Mouse (Mus musculus) intestine, embryonic 16.5 days (tissue): Measurements from ENCODE around the gene Fam214a. TPM values are rescaled to one million over a fixed set of nuclear protein-coding genes. Genes with fewer than 3 reads are reported as not detected.

Experiments used
- ATAC-seq: fragments of 200-750 bp; cut with Nextera tagmentation; 2 replicates; pipeline ENCODE4 v1.8.0; 2017; ENCODE audit warnings: moderate TSS enrichment, moderate library complexity
- H3K27ac ChIP-seq: fragments of 300-500 bp; sonication (generic); 2 replicates; pipeline ENCODE4 v1.5.1; 2014; ENCODE audit warnings: mild to moderate bottlenecking, low read length
- H3K27me3 ChIP-seq: fragments of 300-500 bp; sonication (generic); replicated peaks from 2 replicates; pipeline ENCODE4 v1.6.1; 2014; ENCODE audit warnings: low read length, control low read depth, mixed read lengths; ENCODE audit not compliant: control insufficient read depth, insufficient read depth
- H3K36me3 ChIP-seq: fragments of 300-500 bp; sonication (generic); 2 replicates; pipeline ENCODE4 v1.6.1; 2014; ENCODE audit warnings: low read length, control low read depth; ENCODE audit not compliant: control insufficient read depth, insufficient read depth
- H3K4me1 ChIP-seq: fragments of 300-500 bp; sonication (generic); 2 replicates; pipeline ENCODE4 v1.6.1; 2014; ENCODE audit warnings: low read length, control low read depth, mixed read lengths; ENCODE audit not compliant: control insufficient read depth, insufficient read depth
- H3K4me2 ChIP-seq: fragments of 300-500 bp; sonication (generic); 2 replicates; pipeline ENCODE4 v1.6.1; 2014; ENCODE audit warnings: low read depth, low read length, control low read depth
- H3K4me3 ChIP-seq: fragments of 300-500 bp; sonication (generic); 2 replicates; pipeline ENCODE4 v1.5.1; 2014; ENCODE audit warnings: mild to moderate bottlenecking, low read length
- H3K9ac ChIP-seq: fragments of 300-500 bp; sonication (generic); 2 replicates; pipeline ENCODE4 v1.6.1; 2014; ENCODE audit warnings: low read depth, low read length
- H3K9me3 ChIP-seq: fragments of 300-500 bp; sonication (generic); 2 replicates; pipeline ENCODE4 v1.6.1; 2016; ENCODE audit warnings: low read length, control low read depth; ENCODE audit not compliant: control insufficient read depth
- WGBS: fragments of 180-500 bp; shearing (Covaris S2); extraction: QIAGEN DNeasy Blood & Tissue Kit; methylation state at CpG from one replicate; pipeline ENCODE4 v1.1.7; 2014; 5-methylcytosine and 5-hydroxymethylcytosine counted together
- polyA plus RNA-seq: library from polyadenylated mRNA; unstranded; fragments of >200 nt; fragmentation: Nextera tagmentation; extraction: Ambion mirVana; gene quantifications from 2 replicates; pipeline ENCODE4 v1.2.1, GENCODE M21; 2015

The Fam214a gene
- polyA plus RNA-seq, 1 experiment from 2014 or later: 8.6 TPM

DNA sequence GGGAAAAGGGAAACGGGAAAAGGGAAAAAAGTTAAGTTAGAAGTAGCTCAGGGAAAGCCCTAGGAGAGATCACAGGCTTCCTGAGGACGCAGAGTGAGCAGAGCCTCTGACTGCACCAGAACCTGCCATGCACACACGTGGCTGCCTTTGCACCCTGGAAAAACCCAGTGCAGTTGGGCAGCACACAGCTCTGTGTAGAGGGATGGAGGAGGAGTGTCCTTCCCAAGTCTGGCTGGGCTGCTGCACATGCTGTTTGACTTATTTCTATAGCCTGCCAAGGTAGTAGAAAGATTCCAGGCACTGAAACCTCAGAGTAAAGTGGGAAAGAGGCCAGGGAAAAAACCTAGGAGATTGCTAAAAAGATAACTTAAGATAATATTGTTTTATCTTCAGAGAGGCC lies 49.6 kb downstream of the Fam214a start:
- Histone ChIP-seq H3K4me3 (no peak overlapping the region), H3K36me3 (no peaks in the 10 kb centered on the region; the same call in 1 of the 2 replicates), H3K9me3 (no peaks in the 10 kb centered on the region), H3K4me1 (0 out of 2 replicates have a peak, but pooled peaks cover 8% of the 10 kb centered on the region), H3K27ac (no peak overlapping the region), H3K4me2 (no peak overlapping the region), H3K9ac (no peak overlapping the region), H3K27me3 (no peaks in the 10 kb centered on the region)
- WGBS: 57% methylated on average over 3 of the region's 3 CpGs
- 0 out of 2 replicates have a peak, but pooled peaks have one; percentile 42 for ATAC-seq

DNA sequence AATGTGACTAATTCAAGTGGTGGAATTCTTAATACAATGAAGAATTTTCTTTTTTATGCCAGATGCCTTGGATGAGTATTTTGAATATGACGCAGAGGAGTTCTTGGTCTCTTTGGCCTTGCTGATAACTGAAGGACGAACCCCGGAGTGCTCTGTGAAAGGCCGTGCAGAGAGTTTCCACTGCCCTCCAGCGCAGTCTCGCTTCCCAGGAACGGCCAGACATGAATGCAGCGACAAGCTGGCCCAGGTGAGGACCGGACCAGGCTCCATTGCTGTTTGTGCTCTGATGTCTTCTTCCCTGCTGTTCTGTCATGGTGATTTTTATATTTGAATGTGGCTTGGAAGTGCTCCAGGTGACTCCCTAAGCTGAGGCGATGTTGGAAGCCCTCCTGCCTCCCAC lies 51.5 kb downstream of the Fam214a start:
- H3K4me1 ChIP-seq: 0 out of 2 replicates have a peak, but pooled peaks cover 8% of the 10 kb centered on the region
- no peak overlapping the region for H3K4me3 ChIP-seq
- WGBS: 91% methylated on average over 10 of the region's 10 CpGs
- no peak overlapping the region for H3K27ac ChIP-seq
- no peak for ATAC-seq
- no peak overlapping the region for H3K4me2 ChIP-seq
- H3K36me3 ChIP-seq: no peaks in the 10 kb centered on the region; the same call in 1 of the 2 replicates
- H3K9ac ChIP-seq: no peak overlapping the region
- H3K27me3 ChIP-seq: no peaks in the 10 kb centered on the region
- no peaks in the 10 kb centered on the region for H3K9me3 ChIP-seq

DNA sequence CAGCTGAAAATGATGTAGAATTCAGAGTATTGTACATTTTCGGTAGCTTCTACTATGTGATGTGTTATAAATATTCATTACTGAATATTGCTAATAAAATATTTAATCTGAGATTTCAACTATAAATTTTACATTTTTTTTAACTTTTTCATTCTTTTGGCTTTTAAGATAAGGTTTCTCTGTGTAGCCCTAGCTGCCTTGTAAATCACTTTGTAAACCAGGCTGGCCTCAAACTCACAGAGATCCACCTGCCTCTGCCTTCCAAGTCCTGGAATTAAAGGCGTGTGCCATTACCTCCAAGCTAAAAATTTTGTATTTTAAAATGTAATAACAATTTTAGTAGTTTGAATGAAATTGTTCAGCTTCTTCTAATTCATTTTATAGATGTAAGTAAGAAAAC lies 63.9 kb downstream of the Fam214a start:
- Histone ChIP-seq H3K27ac (no peak overlapping the region), H3K9ac (no peak overlapping the region), H3K4me3 (no peak overlapping the region), H3K9me3 (no peaks in the 10 kb centered on the region), H3K4me1 (no peaks in the 10 kb centered on the region), H3K27me3 (no peaks in the 10 kb centered on the region), H3K4me2 (no peak overlapping the region), H3K36me3 (no peaks in the 10 kb centered on the region)
- 90% methylated on average over 2 of the region's 2 CpGs for WGBS
- no peak for ATAC-seq

DNA sequence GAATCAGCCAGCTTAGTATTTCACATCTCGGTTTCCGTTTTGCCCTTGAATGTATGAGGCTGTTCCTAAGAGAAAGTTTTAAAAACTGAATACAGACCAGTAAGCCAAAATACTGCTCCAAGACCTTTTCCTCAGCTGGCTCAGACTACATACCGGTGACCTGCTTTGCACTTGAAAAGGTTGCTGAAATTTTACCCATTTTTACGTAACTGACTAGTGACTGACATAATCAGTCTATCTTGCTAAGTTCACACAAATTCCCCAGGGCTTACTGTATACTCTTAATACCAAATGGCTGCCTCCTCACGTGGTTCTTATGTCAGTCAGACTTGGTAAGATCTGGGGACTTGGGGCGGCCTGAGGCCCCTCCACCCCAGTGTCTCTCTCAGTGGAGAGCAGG lies 66.5 kb downstream of the Fam214a start:
- no peak overlapping the region for H3K9ac ChIP-seq
- no peak for ATAC-seq
- H3K4me2 ChIP-seq: no peak overlapping the region
- H3K27me3 ChIP-seq: no peaks in the 10 kb centered on the region
- no peak overlapping the region for H3K4me3 ChIP-seq
- 92% methylated on average over 6 of the region's 6 CpGs for WGBS
- no peak overlapping the region for H3K27ac ChIP-seq
- no peaks in the 10 kb centered on the region for H3K9me3 ChIP-seq
- H3K4me1 ChIP-seq: no peaks in the 10 kb centered on the region
- H3K36me3 ChIP-seq: no peaks in the 10 kb centered on the region

DNA sequence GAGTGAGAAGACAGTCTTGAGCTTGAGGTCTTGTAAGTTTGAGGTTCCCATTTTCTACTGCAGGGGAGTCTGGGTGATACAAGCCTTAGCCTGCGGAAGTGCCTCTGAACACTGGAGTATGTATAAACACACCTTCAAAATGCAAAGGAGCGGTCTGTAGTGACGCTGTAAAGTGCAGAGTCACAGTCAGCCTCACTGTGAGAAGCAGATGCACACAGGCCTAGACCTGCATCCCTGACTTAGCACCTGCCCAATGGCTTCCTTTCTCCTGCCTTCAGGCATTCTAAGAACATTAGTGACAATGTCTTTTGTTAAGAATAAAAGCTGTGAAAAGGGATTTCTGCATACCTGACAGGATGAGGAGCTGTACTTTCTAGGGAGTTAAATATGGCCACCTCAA lies 66.9 kb downstream of the Fam214a start:
- Histone ChIP-seq H3K36me3 (no peaks in the 10 kb centered on the region), H3K4me3 (no peak overlapping the region), H3K4me1 (no peaks in the 10 kb centered on the region), H3K4me2 (no peak overlapping the region), H3K27me3 (no peaks in the 10 kb centered on the region), H3K27ac (no peak overlapping the region), H3K9ac (no peak overlapping the region), H3K9me3 (no peaks in the 10 kb centered on the region)
- 76% methylated on average over 3 of the region's 3 CpGs for WGBS
- no peak for ATAC-seq

DNA sequence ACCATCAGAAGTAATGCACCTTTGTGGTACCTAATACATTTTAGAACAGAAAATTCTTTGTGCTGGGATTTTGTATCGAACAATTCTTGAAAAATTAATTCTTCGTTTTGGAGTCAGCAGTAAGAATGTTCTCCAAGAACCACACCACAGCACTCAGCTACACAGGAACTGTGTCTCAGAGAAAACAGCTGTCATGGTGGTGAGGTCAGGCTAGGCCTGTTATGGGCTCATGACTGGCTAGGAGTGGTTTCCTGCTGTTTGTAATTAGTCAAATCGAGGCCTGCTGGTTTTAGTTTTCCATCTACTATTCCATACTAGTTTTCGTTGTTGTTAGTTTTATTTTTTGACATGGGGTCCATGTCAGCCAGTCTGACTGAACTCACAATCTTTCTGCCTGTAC lies 67.9 kb downstream of the Fam214a start:
- WGBS: 83% methylated on average over 4 of the region's 4 CpGs
- no peak for ATAC-seq
- Histone ChIP-seq H3K27me3 (no peaks in the 10 kb centered on the region), H3K4me2 (no peak overlapping the region), H3K27ac (no peak overlapping the region), H3K9ac (no peak overlapping the region), H3K4me1 (no peaks in the 10 kb centered on the region), H3K36me3 (no peaks in the 10 kb centered on the region), H3K9me3 (no peaks in the 10 kb centered on the region), H3K4me3 (no peak overlapping the region)

DNA sequence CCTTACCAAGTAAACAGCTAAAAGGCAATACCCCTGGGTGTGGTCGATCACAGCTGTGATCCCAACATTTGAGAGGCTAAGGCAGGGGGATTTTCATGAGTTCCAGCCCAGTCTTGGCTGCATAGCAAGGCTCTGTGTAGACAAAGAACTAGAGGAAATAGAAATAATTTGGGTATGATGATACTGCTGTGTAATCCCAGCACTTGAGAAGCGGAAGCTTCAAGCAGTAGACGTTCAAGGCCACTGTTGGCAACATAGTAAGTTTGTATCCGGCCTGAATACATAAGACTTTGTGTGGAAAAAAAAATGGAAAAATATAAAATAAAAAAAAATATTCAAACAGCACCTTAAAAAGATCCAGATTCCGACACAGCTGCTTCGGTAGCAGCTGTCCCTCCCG lies 69.9 kb downstream of the Fam214a start:
- H3K9me3 ChIP-seq: no peaks in the 10 kb centered on the region
- no peak for ATAC-seq
- no peaks in the 10 kb centered on the region for H3K4me1 ChIP-seq
- no peak overlapping the region for H3K27ac ChIP-seq
- H3K4me2 ChIP-seq: no peak overlapping the region
- H3K27me3 ChIP-seq: no peaks in the 10 kb centered on the region
- H3K9ac ChIP-seq: no peak overlapping the region
- WGBS: 76% methylated on average over 7 of the region's 7 CpGs
- no peaks in the 10 kb centered on the region for H3K36me3 ChIP-seq
- no peak overlapping the region for H3K4me3 ChIP-seq

DNA sequence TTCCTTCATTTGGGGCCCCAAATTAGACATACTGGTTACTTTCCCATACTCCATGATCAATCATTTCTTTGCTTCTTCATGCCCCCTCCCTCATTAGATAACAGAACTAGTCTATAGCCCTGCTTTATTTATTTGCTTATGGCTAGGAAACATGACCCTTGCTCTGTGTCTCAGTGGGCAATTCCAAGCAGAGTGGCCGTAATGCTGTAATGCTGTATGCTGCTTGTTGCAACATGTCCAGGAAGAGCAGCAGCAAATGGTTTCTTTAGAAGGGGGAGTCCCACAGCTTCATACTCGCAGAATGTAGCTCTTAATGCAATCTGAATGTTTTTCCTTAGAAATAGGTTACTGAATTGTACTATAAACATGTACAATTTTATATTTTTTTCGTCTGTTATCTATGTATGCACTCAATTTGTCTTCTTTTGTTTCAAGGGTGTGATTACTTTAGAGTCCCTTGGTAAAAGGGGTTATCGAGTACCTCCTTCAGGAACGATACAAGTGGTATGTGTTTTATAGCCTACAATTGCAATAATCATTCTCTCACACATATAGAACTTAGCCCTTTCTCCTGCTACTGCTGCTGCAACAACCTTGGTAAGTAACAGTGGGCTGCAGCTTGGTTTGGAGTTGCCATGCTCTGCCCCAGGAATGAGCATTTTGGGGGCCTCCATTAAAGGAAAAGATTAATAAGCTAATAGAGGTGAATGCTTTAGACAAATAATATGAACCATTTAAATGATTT lies 70.6 kb downstream of the Fam214a start:
- Histone ChIP-seq H3K9me3 (no peaks in the 10 kb centered on the region), H3K4me2 (no peak overlapping the region), H3K4me3 (no peak overlapping the region), H3K4me1 (no peaks in the 10 kb centered on the region), H3K9ac (no peak overlapping the region), H3K27me3 (no peaks in the 10 kb centered on the region), H3K36me3 (no peaks in the 10 kb centered on the region), H3K27ac (no peak overlapping the region)
- WGBS: 56% methylated on average over 5 of the region's 5 CpGs
- ATAC-seq: peak; percentile 83

DNA sequence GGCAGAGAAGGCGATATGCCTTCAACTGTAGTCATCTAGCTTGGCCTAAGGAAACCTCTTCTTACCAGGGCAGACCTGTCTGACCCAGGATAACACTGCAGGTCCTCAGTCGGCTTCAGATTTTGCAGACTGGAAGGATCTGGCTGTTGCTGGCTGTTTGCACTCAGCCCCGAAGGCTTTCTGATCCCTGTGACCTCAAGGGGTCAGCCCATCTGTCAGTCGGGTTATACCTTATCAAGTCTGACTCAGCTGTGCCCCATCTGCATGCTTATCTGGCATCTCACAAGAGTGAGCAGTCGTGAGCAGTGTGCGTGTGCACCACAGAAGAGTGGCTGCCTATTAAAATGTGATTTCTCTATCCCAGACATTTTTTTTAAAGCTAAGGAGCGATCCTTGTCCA lies 71.4 kb downstream of the Fam214a start:
- H3K4me1 ChIP-seq: no peaks in the 10 kb centered on the region
- H3K4me2 ChIP-seq: no peak overlapping the region
- H3K9ac ChIP-seq: no peak overlapping the region
- no peaks in the 10 kb centered on the region for H3K9me3 ChIP-seq
- H3K27me3 ChIP-seq: no peaks in the 10 kb centered on the region
- H3K36me3 ChIP-seq: no peaks in the 10 kb centered on the region
- ATAC-seq: peak; percentile 79
- H3K27ac ChIP-seq: no peak overlapping the region
- no peak overlapping the region for H3K4me3 ChIP-seq
- WGBS: 43% methylated on average over 7 of the region's 7 CpGs

DNA sequence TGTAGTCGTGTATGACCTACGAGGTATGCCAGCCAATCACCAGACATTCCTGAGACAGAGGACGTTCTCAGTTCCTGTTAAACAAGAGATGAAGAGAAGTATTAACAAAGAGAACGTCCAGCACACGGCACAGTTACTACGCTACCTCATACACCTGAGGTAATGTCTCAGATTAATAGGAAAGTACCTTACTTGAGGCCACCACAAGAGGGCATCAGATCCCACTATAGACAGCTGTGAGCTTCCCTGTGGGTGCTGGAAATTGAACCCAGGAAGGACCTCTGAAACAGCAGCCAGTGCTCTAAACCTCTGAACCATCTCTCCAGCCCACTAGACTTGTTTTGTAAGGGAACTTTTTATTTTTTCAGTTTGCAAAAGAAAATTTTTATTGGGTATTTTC lies 73.0 kb downstream of the Fam214a start:
- ATAC-seq: no peak
- no peak overlapping the region for H3K4me2 ChIP-seq
- no peak overlapping the region for H3K27ac ChIP-seq
- no peaks in the 10 kb centered on the region for H3K27me3 ChIP-seq
- no peak overlapping the region for H3K4me3 ChIP-seq
- H3K4me1 ChIP-seq: no peaks in the 10 kb centered on the region
- no peak overlapping the region for H3K9ac ChIP-seq
- H3K36me3 ChIP-seq: no peaks in the 10 kb centered on the region
- 80% methylated on average over 6 of the region's 6 CpGs for WGBS
- no peaks in the 10 kb centered on the region for H3K9me3 ChIP-seq
